Mouse (Mus musculus) ovary, postnatal 10 days (tissue): Measurements from ENCODE around the gene Fyn.

Experiments used
- DNase-seq: peaks from one replicate; pipeline ENCODE4 v3.0.0; 2022; ENCODE audit warnings: low spot score

Fyn gene

DNA sequence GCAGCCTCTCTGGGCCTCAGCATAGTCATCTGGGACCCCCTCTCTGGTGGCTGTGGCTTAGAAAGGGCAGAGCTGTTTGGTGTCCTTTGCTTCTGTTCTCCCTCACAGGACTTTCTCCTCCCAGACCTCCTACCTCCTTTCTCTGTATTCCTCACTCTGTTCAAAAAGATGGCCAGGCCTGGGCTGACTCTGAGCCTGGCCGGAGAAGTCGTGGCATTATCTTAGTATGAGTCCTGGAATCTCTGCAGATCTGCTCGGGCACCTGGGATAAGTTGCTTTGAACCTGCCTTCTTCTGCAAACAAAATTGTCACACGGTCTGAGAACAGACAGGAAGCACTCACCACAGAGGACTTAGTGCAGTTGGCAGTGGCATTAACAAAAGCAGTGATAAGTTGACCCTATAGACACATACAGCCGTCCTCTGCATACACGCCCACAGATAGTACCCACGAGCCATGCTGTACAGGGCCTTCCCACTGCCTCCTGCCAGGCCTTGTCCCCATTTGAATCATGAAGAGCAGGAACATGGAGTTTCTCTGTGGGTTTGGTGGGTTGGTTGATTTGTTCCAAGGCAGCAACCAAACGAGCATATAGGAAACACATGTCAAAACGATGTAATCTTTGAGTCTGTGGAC lies 171.5 kb downstream of the Fyn start:
- no peak for DNase-seq

DNA sequence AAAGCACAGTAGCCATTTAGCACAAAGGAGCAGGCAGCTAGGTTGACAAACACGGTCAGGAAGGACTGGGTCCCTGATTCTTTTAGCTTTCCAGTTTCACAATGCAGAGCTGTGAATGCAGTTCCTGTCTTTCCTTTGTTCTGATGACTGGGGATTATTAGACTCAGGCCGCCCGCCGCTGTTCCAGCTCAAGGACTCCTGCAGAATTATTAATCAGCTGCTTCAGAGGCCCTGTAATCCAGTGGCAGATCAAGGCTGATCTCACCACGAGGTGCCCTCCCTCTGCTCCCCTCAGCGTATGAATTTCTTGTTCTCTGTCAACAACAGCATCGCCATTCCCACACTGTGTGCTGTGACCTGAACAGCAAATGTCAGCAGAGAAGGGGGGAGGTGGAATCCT lies 172.3 kb downstream of the Fyn start:
- no peak for DNase-seq

DNA sequence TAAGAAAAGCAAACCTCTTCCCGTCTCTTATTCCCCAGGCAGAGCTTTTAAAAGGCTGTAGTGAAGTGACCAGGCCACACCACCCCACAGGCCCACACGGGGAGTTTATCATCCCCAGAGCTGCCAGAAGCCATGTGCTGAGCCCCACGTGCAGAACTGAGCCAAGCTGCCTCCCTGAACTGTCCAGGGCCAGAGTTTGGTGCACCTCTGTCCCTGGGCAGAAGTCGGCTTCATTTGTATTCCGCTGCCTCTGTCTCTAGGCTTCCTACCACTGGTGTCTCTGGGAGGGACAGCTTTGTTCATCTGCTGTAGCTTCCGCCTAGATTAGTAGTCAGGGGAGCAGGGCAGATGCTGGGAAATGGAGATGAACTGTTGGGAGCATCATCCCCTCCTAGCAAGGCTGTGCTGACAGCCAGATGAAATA lies 172.8 kb downstream of the Fyn start:
- DNase-seq: no peak

DNA sequence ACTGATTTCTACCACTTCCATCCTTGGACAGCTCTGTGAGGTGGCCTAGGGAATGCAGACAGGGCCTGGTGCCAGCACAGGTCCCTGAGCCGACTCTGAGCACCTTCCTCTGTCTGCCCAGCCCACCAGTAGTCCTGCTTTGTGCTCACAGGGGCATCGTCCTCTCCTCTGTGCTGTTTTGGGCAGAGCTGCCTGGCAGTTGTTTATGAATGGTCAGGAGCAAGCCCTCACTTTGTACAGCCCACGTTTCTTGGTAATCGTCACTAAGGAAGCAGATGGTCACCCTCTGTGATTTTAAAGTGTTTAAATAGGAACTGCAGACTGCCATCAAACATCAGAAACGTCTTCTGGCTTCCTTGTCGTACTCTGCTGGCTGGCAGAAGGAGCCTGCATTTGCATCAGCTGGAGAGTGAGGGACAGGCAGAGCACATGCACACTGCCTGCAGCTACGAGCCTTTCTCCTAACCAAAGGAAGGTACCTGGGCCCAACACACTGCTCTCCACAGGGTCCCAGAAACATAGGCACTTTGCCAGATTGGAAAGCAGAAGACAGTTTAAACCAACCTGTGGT lies 173.4 kb downstream of the Fyn start:
- no peak for DNase-seq

DNA sequence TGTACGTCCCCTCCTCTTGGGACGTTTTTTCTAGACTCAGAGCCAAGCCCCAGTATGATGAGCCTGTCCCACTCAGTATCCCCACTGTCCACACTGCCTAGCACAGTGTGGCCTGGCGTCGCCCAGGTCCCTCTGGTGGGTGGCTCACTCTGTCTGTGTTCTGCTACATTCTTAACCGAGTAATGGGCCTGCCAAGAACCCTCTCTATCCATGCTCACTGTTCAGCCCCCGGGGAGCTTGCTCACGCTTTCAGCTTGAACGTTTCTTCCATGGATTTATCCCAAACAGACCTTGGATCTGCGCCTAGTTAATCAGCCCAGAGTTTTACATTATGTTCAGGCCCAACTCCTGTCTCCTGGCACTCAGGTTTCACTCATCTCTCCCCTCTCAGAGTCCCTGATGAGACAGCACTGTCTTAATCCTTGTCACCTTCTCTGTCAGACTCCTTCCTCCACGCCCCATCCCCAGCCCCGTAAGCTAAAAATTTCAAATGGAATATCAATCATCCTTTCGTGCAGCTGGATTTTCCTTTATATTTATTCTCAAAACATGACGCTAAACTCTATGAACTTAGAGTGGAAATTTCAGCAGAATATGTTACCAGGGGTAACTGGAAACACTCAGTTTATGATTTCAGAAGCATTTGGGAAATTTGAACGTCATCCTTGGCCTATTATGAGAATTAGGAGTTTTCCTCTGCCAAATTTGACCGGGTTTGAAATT lies 174.0 kb downstream of the Fyn start:
- DNase-seq: no peak

DNA sequence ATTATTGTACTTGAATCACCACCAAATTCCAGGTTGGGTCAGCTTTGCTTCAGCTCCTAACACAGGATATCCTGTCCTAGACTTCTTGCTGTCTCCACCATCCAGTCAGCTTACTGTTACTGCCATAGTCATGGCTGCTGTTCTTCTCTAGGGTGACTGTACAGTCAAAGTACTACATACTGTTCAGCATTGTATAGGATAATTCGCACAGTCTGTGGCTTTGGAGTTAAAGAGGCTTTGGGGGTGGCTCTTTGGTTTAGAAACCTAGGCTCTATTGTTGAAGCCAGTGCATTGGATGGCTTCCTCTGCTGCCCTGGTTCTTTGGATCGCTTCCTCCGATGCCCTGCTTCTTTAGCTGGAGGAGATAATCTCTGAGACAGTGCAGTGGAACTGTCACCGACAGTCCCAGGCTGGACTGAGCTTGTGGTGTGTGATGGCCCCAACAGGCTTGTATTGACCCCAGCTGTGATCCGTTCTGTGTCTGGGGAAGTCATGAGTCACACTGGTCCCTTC lies 174.7 kb downstream of the Fyn start:
- no peak for DNase-seq

DNA sequence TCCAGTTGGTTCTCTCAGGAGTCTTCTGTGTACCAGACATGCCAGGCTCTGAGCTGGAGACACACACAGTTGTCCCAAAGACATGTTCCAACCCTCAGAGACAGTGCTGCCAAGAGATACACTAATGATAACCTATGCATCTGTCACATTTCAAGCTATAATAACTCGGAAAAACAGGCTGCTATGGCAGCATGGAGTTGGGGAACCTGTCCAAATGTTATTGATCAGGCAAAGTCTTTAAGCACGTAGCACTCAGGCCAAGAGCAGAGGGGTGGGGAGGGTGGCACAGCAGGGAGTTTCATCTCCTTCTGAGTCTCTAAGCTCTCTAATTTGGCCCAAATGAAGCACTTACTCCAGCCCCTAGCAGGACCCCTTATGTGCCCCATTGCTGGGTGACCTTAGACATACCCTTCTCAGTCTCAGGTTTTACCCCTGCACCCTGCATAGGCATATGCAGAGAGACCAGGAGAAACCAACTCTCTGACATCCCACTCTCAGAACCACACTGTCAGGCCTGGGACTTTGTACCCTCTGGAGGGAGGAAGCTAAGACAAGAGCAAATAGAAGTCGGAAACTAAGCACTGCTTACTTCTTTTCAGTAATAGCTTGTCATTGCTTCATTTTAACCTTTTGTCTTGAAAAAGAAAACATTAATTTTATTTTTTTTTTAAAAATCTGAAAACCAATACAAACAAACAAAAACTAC lies 178.9 kb downstream of the Fyn start:
- DNase-seq: no peak

DNA sequence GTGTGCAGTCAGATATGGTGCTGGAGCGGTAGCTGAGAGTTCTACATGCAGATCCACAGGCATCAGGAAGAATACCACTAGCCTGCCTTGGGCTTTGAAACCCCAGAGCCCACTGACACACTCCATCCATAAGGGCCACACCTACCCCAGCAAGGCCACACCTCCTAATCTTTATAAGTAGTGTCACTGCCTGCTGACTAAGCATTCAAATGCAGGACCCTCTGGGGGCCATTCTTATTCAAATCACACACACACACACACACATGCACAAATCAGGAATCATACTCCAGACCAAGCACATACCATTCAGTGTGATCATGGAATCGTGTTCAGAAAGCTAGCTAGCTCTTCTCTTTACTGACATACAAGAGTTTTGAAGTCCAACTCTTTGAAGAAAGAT lies 182.1 kb downstream of the Fyn start:
- no peak for DNase-seq

DNA sequence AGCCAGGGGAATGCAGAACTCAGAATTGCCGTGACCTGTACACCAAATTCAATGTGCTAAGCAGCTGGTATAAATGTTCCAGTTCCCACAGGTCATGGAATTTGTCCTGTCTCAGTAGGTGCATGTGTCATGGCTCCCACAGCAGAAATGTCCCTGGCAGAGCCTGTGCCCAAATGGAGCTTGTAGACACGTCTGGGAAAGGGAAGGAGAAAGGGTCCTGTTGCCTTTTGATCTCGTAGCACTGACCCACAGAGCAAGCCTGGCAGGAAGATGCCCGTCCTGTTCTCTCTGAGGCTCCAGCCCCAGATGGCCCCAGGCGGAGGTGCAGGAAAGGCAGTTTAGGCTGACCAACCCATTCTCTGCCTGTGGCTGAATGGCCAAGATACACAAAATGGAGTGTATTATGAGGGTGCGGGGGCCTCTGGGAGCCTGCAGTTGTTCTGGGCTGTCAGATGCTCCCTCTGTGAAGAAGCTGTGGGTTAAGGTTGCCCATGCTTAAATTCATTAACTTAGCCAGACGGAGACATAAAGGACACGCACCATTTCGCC lies 183.1 kb downstream of the Fyn start:
- DNase-seq: no peak

DNA sequence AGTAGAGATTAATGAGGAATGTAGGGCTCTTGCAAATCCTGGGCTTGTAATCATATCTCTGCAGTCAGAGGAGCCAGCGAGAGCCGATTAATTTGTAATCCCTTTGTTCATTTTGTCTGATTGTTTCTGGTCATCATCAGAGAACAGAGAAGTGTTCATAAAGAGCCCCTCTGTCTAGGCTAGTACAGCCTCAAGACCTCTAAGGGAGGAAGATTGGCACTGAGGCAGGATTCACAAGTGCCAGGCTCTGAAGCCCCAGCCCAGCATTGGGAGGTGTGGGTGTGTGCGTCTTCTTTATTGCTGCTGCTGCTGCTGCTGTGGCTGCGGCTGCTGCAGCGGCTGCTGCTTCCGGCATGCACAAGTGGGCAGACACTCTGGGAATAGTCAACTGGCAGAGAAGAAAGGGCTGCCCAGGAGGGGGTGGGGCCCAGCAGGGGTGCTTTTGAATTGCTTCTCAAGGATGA lies 183.7 kb downstream of the Fyn start:
- no peak for DNase-seq

DNA sequence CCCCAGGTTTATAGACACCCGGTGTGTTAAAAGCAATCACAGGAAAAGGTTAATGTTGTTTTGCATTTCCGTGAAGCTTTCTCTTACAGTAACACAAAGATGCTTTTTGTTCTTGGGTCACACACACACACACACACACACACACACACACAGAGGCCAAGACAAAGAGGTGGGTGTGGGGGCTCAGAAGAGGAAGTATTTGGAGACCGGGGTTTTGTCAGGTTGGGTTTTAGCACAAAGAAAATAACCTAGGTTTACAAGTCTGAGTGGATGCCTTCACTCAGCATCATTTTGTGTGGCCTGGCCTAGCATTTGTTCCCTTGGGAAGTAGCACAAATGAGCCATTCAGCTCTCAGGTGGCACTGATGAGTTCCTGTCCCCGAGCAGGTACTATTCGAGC lies 184.2 kb downstream of the Fyn start:
- DNase-seq: no peak

DNA sequence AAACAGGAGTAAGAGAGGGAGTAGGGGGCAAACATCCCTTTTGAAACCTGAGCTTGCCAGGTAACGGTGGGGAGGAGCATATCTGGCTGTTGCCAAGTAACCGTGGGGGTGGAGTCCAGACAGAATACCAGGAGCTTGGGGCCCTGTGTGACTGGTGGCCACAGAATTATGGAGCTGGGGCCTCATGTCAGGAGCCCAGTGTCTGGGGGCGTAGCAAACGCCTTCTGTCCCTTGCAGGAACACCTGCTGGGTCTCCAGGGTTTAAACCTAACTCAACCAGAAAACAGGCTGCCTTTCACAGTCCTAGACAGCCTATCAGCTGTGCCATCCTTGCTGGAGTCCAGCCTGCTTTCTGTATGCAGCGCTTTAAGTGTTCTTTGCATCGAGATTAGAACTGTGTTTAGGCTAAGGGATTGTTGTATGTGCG lies 186.6 kb downstream of the Fyn start:
- DNase-seq: no peak

DNA sequence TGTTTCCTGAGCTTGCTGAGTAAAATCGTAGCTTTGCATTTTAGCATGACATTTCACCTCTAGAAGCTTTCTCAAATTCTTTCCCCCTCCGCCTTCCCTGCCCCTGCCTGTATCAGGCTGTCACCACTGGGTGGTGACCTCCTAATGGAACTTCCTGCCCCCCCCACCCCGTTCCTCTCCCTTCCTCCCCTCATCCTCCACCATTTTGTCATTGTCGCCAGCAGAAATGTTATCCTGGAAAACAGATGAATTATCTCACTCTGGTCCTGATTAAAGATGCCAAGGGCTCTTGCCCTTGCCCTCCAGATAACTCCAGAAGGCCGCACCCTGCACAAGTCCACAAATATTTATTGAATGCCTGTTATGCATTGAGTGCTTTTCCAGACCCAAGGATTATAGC lies 187.1 kb downstream of the Fyn start:
- DNase-seq: no peak

DNA sequence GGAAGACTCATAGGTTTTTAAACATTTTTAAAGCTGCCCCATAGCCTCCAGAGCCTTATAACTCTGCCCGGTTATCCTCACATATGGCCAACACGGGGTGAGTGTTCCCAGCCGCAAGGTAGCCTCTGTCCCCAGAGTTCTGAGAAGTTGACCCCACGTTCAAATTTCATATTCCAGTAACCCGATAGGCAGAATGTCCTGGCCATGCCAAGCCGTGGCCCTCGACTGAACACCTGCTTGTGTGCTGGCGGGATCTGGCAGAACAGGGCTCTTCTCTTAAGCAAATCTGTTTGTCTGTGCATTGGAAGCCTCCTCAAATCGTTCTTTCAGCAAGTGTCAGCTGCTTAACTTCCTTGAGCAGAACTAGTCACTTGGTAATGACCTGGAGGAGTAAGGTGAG lies 188.7 kb downstream of the Fyn start:
- DNase-seq: no peak

DNA sequence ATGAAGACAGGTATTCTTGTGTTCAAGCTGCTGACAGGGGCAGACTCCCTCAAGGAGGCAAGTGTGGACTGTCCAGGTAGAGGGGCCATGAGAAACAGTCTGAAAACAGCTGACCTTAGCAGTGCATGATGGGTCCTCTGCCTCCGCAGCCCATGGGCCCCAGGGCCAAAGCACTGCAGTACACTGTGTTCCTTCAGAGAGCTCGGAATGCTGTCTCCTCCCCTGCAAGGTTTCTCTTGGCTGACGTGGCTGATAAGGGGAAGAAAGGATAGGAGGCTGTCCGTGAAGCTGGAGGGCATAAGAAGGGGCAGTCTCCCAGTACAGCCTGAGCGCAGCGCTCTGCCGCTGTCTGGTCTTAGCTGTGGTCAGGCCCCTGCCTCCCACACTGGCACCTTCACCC lies 189.2 kb downstream of the Fyn start:
- no peak for DNase-seq

DNA sequence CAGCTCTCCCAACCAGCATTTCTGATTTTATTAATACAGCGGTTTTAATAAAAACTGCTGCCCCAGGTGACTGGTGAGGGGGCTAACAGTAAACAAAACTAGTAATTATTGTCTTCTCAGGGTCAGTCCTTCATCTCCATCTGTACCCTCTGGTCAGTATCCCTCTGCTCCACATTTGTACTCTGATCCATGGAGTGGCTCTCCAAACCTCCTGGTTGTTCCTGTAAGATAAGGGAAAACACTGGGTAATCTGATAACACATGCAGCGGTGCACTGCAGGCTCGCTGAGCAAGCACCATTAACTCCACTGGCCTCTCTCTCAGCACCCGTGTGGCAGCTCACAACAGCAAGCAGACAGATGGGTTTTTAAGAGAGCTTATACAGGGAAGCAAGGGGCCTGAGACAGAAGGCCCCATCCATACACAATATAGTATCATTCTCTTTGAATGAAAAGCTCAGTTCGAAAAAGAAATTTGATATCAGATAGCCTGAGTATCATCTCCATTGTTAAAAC lies 189.9 kb downstream of the Fyn start:
- no peak for DNase-seq

DNA sequence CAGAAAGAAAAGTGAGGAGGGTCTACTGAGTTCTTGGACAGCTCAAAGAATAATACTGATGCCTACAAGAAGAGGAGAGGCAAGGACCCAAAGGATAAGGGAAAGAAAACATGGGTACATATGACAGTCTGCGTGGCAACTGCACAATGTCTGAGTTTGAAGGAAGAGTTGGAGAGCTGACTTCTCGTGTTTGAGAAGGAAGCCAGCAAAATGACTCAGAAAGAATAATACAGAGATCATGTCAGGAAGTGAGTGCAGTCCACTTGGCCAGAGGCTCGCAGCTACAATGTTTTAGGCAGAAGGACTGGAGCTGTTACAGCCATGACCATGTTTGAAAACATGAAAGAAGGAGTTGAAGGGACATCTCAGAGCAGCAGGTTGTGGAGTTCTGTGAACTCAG lies 190.7 kb downstream of the Fyn start:
- DNase-seq: no peak

DNA sequence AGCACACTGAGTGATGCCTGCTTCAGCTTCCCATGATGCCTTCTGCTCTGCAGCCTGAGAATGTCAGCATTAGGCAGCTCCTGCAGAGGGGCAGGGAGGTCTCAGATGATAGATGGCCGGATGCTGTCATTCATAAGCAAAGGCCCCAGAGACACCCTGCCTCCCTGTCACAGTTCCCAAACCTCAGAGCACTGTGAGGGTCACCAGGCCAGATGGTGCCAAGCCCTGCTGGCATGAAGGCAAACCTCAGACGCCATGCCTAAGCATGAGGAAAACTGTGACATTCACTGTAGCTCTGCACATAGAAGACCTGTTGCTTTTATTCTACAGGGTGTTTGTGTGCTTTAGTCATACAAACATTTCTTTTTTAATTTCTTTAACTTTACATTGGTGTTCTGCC lies 193.7 kb downstream of the Fyn start:
- no peak for DNase-seq

DNA sequence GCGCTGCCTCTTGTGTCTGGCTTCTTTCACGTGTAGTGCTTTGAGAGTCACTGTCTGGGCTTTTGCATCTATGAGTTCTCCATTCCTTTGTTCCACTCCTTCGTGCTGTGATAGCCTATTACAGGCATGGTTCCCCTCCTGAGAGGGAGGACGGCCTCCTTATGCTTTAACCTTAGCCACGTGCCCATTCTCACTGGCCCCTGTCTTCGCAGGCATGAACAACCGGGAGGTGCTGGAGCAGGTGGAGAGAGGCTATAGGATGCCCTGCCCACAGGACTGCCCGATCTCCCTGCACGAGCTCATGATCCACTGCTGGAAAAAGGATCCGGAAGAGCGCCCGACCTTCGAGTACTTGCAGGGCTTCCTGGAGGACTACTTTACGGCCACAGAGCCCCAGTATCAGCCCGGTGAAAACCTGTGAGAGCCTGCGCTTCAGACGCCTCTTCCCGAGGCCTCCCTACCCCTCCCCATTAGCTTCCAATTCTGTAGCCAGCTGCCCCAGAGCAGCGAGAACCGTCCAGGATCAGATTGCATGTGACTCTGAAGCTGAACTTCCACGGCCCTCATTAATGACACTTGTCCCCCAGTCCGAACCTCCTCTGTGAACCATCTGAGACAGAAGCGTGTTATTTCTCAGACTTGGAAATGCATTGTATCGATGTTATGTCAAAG lies 195.0 kb downstream of the Fyn start:
- DNase-seq: no peak

DNA sequence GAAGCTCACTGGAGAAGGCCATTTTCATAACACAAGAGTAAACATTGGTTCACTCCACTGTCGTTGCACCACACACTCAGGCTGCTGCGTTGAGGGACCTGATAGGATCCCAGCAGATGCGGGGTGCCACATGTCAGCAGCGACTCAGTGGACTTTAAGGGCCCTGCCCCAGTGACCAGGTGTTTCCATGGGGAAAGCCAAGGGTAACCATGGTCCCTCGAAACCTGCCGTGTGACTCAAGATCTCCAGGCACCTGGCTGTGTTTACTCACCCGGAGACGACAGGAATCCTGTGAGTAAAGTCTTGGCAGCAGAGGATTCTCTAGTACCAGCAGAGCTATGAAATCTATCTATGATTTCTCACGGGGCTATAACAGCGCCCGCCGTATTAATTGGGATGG lies 198.2 kb downstream of the Fyn start:
- no peak for DNase-seq

DNA sequence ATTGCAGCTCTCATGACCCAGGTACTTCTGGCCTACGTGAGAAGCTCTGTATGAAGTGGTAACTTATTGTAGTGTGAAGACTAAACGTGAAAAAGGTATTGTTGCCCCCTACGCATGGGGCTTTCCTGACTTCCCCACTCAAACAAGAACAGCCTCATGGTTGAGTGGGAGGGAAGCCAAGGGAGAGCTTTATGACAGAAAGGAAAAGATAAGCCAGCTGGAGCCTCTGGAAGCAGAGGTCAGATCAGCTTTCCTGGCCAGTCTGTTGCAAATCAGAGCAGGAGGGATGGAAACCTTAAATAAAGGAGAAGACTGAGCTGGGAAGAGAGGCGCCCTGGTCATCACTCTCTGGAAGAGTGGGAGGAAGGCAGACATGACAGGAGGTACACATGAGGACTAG lies 200.3 kb downstream of the Fyn start:
- DNase-seq: no peak

DNA sequence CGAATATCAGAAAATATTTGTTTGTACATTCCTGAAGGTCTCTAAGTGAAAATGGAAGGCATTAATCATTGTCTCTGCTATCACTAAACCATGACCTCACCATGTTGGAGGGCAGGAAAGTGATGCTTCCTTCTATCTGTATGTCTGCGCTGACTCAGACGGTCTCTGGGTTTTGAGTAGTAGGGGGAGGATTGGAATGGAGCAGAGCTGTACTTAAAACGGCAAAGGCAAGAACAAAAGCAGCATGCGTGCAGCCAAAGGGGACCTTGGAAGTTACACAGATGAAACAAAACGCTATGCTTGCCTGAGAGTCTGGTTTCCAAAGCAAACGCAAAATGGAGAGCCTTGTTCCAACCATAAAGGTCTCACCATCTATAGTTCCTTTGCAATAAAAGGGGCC lies 202.4 kb downstream of the Fyn start:
- DNase-seq: no peak
